Mouse (Mus musculus): ENCODE measurements at regions not wholly inside any gene's neighbourhood (a gene's known extent, or its start where the extent isn't known, plus 50 kb on each side); places are given as distances from the start of the nearest gene placed in this dataset.

- 26% methylated on average over 4 of the region's 4 CpGs for WGBS
- H3K4me3 ChIP-seq, result no peak overlapping the region
- peaks cover 41% of the 10 kb centered on the region for H3K4me1 ChIP-seq
- no peak overlapping the region for H3K9ac ChIP-seq
- H3K9me3 ChIP-seq (replicated peaks), result no peaks in the 10 kb centered on the region
- H3K27ac ChIP-seq, result no peak overlapping the region
- H3K36me3 ChIP-seq (ENCODE audit: poor library complexity, severe bottlenecking), result no peaks in the 10 kb centered on the region
- H3K4me2 ChIP-seq, result no peak overlapping the region
- no peaks in the 10 kb centered on the region for H3K27me3 ChIP-seq
- no peak for ATAC-seq
Observed at GRCm38 (mm10) chr13:44102257-44102656, 317.7 kb downstream of the Cd83 start.

GRCm38 (mm10) chr13:44103340-44103739, 318.8 kb downstream of the Cd83 start:
- H3K9ac ChIP-seq, result no peak overlapping the region
- 93% methylated on average over 7 of the region's 7 CpGs for whole genome bisulfite sequencing
- no peak overlapping the region for H3K4me2 ChIP-seq
- no peaks in the 10 kb centered on the region for H3K27me3 ChIP-seq
- H3K9me3 ChIP-seq (replicated peaks), result no peaks in the 10 kb centered on the region
- H3K36me3 ChIP-seq (ENCODE audit: poor library complexity, severe bottlenecking), result no peaks in the 10 kb centered on the region
- no peak for ATAC-seq
- no peak overlapping the region for H3K4me3 ChIP-seq
- H3K27ac ChIP-seq, result no peak overlapping the region
- H3K4me1 ChIP-seq, result peaks cover 41% of the 10 kb centered on the region

DNA sequence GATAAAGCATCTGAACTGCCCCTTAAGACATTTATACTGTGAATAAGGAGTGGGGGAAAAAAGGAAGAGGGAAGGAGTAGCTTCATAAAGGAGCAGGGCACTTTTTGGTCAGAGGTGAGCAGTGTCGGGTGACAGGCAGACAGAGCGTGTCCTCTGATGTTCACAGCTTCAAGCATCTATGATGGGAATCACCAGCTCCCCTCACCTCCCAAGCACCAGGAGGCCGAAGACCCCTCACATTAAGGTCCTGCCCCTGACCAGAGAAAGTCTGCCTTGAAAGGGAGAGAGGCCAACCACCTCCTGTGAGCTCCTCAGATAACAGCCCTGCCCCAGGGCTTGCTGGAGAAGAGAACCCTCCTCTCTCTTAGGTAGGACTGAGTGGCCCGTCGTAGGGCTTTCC, 320.6 kb downstream of the Cd83 start:
- Histone ChIP-seq H3K27ac (no peak overlapping the region), H3K9me3 (replicated peaks) (no peaks in the 10 kb centered on the region), H3K36me3 (ENCODE audit: poor library complexity, severe bottlenecking) (no peaks in the 10 kb centered on the region), H3K4me2 (no peak overlapping the region), H3K27me3 (no peaks in the 10 kb centered on the region), H3K9ac (no peak overlapping the region), H3K4me3 (no peak overlapping the region), H3K4me1 (peaks cover 29% of the 10 kb centered on the region)
- no peak for ATAC-seq
- WGBS, result 72% methylated on average over 5 of the region's 5 CpGs

GRCm38 (mm10) chr13:44108695-44109094, 324.1 kb downstream of the Cd83 start:
- WGBS, result 77% methylated on average over 11 of the region's 11 CpGs
- no peaks in the 10 kb centered on the region for H3K27me3 ChIP-seq

GRCm38 (mm10) chr13:44113043-44113442, 328.5 kb downstream of the Cd83 start:
- no peak for ATAC-seq
- 93% methylated on average over 5 of the region's 5 CpGs for WGBS
- H3K9me3 ChIP-seq (replicated peaks), result no peaks in the 10 kb centered on the region
- H3K9ac ChIP-seq, result no peak overlapping the region
- H3K27ac ChIP-seq, result no peak overlapping the region
- H3K36me3 ChIP-seq (ENCODE audit: poor library complexity, severe bottlenecking), result no peaks in the 10 kb centered on the region
- no peaks in the 10 kb centered on the region for H3K27me3 ChIP-seq
- no peak overlapping the region for H3K4me3 ChIP-seq
- H3K4me1 ChIP-seq, result peaks cover 24% of the 10 kb centered on the region
- H3K4me2 ChIP-seq, result no peak overlapping the region

More at GRCm38 (mm10) chr13:44108695-44109094, 324.1 kb downstream of the Cd83 start:
- Histone ChIP-seq H3K9ac (no peak overlapping the region), H3K9me3 (replicated peaks) (no peaks in the 10 kb centered on the region), H3K27ac (no peak overlapping the region), H3K36me3 (ENCODE audit: poor library complexity, severe bottlenecking) (no peaks in the 10 kb centered on the region), H3K4me1 (0 out of 2 replicates have a peak, but pooled peaks cover 8% of the 10 kb centered on the region), H3K4me3 (no peak overlapping the region), H3K4me2 (no peak overlapping the region)
- ATAC-seq, result no peak

DNA sequence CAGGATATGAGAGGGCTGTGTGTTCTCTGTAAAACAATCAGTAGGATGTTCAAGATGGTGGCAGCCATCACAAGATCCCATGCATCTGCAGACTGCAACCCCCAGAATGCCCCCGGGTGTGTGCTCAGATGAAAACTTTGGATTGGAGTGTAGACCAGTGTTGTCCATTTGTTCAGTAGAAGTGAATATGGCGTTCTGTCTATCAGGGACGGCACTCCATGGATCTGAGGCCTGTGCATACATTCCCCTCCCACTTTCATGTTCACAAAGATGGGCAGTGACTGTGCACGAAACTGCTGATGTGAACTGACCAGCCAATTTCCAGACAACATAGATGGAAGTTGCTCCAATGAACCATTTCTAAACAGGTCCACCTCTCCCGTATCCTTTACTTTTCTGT, 330.3 kb downstream of the Cd83 start:
- no peaks in the 10 kb centered on the region for H3K27me3 ChIP-seq
- no peaks in the 10 kb centered on the region for H3K9me3 ChIP-seq (replicated peaks)
- H3K27ac ChIP-seq, result no peak overlapping the region
- no peak for ATAC-seq
- H3K9ac ChIP-seq, result no peak overlapping the region
- H3K4me3 ChIP-seq, result no peak overlapping the region
- no peak overlapping the region for H3K4me2 ChIP-seq
- 91% methylated on average over 5 of the region's 5 CpGs for WGBS
- peaks cover 21% of the 10 kb centered on the region for H3K4me1 ChIP-seq
- no peaks in the 10 kb centered on the region for H3K36me3 ChIP-seq (ENCODE audit: poor library complexity, severe bottlenecking)

- WGBS, result 88% methylated on average over 9 of the region's 9 CpGs
- Histone ChIP-seq H3K4me1 (peaks cover 37% of the 10 kb centered on the region), H3K4me3 (no peak overlapping the region), H3K27me3 (no peaks in the 10 kb centered on the region), H3K9ac (no peak overlapping the region), H3K36me3 (ENCODE audit: poor library complexity, severe bottlenecking) (no peaks in the 10 kb centered on the region), H3K9me3 (replicated peaks) (no peaks in the 10 kb centered on the region), H3K27ac (no peak overlapping the region), H3K4me2 (no peak overlapping the region)
- no peak for ATAC-seq
Observed at GRCm38 (mm10) chr13:44117841-44118240, 333.3 kb downstream of the Cd83 start.

DNA sequence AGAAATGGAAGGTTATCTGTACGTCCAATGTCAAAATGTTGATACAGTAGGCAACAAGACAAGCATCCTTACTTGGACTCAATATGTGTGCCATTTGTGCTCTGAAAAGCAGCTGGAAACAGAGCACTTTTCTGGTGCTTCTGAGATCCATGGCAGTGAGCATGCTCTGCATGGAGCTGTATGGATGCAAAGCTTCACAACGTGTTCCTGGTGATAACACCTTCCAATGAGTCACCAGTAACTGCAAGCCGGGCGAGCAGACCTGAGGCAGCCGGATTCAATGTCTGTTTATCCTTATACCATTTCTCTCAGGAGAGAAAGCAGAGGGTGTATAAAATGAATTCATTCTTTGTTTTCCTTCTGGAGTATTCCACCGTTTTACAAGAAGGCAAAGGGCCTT, 334.3 kb downstream of the Cd83 start:
- Histone ChIP-seq H3K27me3 (no peaks in the 10 kb centered on the region), H3K36me3 (ENCODE audit: poor library complexity, severe bottlenecking) (no peaks in the 10 kb centered on the region), H3K9ac (no peak overlapping the region), H3K27ac (no peak overlapping the region), H3K9me3 (replicated peaks) (no peaks in the 10 kb centered on the region), H3K4me3 (no peak overlapping the region), H3K4me2 (no peak overlapping the region), H3K4me1 (peaks cover 37% of the 10 kb centered on the region)
- no peak for ATAC-seq
- 89% methylated on average over 6 of the region's 6 CpGs for WGBS

GRCm38 (mm10) chr13:44121241-44121671, 336.7 kb downstream of the Cd83 start:
- Histone ChIP-seq H3K27ac (peak overlapping the region; percentile 82), H3K9me3 (replicated peaks) (no peaks in the 10 kb centered on the region), H3K36me3 (ENCODE audit: poor library complexity, severe bottlenecking) (no peaks in the 10 kb centered on the region), H3K9ac (peak overlapping the region; percentile 14; the same call in 1 of the 2 replicates), H3K4me3 (no peak overlapping the region), H3K4me2 (peak overlapping the region; percentile 30), H3K4me1 (peaks cover 30% of the 10 kb centered on the region), H3K27me3 (no peaks in the 10 kb centered on the region)
- ATAC-seq, result peak; percentile 74
- WGBS, result 7% methylated on average over 7 of the region's 8 CpGs

GRCm38 (mm10) chr13:44121932-44122331, 337.4 kb downstream of the Cd83 start:
- Histone ChIP-seq H3K36me3 (ENCODE audit: poor library complexity, severe bottlenecking) (no peaks in the 10 kb centered on the region), H3K27ac (no peak overlapping the region), H3K4me2 (0 out of 2 replicates have a peak overlapping the region, but pooled peaks have one; percentile 30), H3K27me3 (no peaks in the 10 kb centered on the region), H3K9ac (no peak overlapping the region), H3K9me3 (replicated peaks) (no peaks in the 10 kb centered on the region), H3K4me3 (no peak overlapping the region), H3K4me1 (peaks cover 29% of the 10 kb centered on the region)
- no peak for ATAC-seq
- 62% methylated on average over 7 of the region's 7 CpGs for WGBS

GRCm38 (mm10) chr13:44126198-44126597, 341.6 kb downstream of the Cd83 start:
- H3K4me2 ChIP-seq, result no peak overlapping the region
- peaks cover 15% of the 10 kb centered on the region for H3K4me1 ChIP-seq
- no peaks in the 10 kb centered on the region for H3K9me3 ChIP-seq (replicated peaks)
- H3K4me3 ChIP-seq, result no peak overlapping the region
- H3K36me3 ChIP-seq (ENCODE audit: poor library complexity, severe bottlenecking), result no peaks in the 10 kb centered on the region
- no peaks in the 10 kb centered on the region for H3K27me3 ChIP-seq
- ATAC-seq, result no peak
- WGBS, result 33% methylated on average over 10 of the region's 10 CpGs
- no peak overlapping the region for H3K27ac ChIP-seq
- no peak overlapping the region for H3K9ac ChIP-seq

DNA sequence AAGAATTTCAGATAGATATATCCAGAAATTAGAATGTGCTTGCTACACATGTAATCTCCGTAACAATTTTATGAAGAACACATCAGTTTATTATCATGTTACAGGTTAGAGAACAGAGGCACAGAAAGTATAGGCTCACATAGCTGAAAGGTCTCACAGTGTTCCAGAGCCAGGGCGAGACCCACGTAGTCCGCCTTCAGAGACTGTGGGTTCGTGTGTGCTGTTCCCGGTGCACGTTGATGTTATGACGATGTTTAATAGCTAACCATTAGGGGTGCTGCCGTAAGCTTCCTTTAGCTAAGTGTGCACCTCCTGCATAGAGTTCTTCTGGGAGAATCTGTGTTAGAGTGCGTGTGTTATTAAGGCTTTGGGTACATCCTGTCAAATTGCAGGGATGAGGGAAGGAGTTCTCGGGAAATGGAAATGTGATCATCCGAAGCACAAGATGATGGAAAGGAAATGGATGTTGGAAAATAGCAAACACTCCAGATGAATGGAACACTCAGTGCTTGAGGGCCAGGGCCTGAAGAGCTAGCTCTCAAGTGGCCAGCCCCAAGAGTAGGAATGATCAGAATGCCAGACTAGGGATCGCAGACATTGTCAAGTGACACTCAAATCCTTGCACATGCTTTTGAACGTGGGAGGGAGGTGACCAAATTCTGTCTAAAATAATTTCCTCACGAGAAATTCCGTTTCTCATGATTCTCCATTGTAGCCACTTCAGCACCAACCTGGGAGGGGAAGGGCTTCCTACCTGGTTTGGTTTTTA, 344.1 kb downstream of the Cd83 start:
- 90% methylated on average over 16 of the region's 16 CpGs for WGBS
- Histone ChIP-seq H3K4me1 (peaks cover 9% of the 10 kb centered on the region), H3K36me3 (ENCODE audit: poor library complexity, severe bottlenecking) (no peaks in the 10 kb centered on the region), H3K27me3 (no peaks in the 10 kb centered on the region), H3K9ac (no peak overlapping the region), H3K27ac (no peak overlapping the region), H3K9me3 (replicated peaks) (no peaks in the 10 kb centered on the region), H3K4me2 (no peak overlapping the region), H3K4me3 (no peak overlapping the region)
- ATAC-seq, result no peak

- Histone ChIP-seq H3K4me3 (no peak overlapping the region), H3K4me2 (no peak overlapping the region), H3K36me3 (ENCODE audit: poor library complexity, severe bottlenecking) (no peaks in the 10 kb centered on the region), H3K27ac (no peak overlapping the region), H3K9me3 (replicated peaks) (no peaks in the 10 kb centered on the region), H3K27me3 (no peaks in the 10 kb centered on the region), H3K4me1 (peaks cover 3% of the 10 kb centered on the region; the same call in 1 of the 2 replicates), H3K9ac (no peak overlapping the region)
- ATAC-seq, result peak; percentile 36; the same call in 1 of the 2 replicates
- WGBS, result 72% methylated on average over 5 of the region's 5 CpGs
Observed at GRCm38 (mm10) chr13:44131916-44132315, 347.3 kb downstream of the Cd83 start.
